Mouse (Mus musculus): ENCODE results near the gene Spag9. TPM values are rescaled to one million over a fixed set of nuclear protein-coding genes. Genes with fewer than 3 reads are reported as not detected.

Spag9 gene
- total and polyA plus RNA-seq, 3 experiments: 21.0 to 32.1 (median 22.6) TPM

GRCm38 (mm10) chr11:94113795-94114194 lies 117.9 kb downstream of the Spag9 start:
- peak; percentile 52 for DNase-seq (ENCODE audit: extremely low read depth)
- H3K79me2 ChIP-seq (replicated peaks; ENCODE audit: control insufficient read depth, extremely low read depth, insufficient read depth, poor library complexity, severe bottlenecking): no peaks in the 10 kb centered on the region
- TF ChIP-seq IRF4 (IDR thresholded peaks at IDR 0.05; ENCODE audit: low read depth, low read length) (peak; percentile 97), ETS1 (conservative IDR thresholded peaks at IDR 0.05; ENCODE audit: low read depth, low read length) (peak; percentile 86), MAZ (IDR thresholded peaks at IDR 0.05; ENCODE audit: low read depth, low read length) (peak; percentile 61; the same call in 1 of the 2 replicates), EP300 (IDR thresholded peaks at IDR 0.05; ENCODE audit: low read length) (peak; percentile 93), MYC (IDR thresholded peaks at IDR 0.05; ENCODE audit: low read depth, low read length) (peak; percentile 30; the same call in 1 of the 2 replicates), MEF2A (IDR thresholded peaks at IDR 0.05; ENCODE audit: borderline replicate concordance, low read depth, low read length) (peak; percentile 96), RCOR1 (conservative IDR thresholded peaks at IDR 0.05; ENCODE audit: low read depth, low read length) (0 out of 2 replicates have a peak, but pooled peaks have one; percentile 22), HCFC1 (IDR thresholded peaks at IDR 0.05; ENCODE audit: low read depth, low read length) (no peak), MAFK (IDR thresholded peaks at IDR 0.05; ENCODE audit: insufficient replicate concordance, low read length) (0 out of 2 replicates have a peak, but pooled peaks have one; percentile 53), CTCF (conservative IDR thresholded peaks at IDR 0.05 in 1 of 2, IDR thresholded peaks at IDR 0.05 in 1 of 2; ENCODE audit: low read depth in 2 of 2, low read length in 2 of 2) (no peak), JUN (IDR thresholded peaks at IDR 0.05; ENCODE audit: insufficient read depth, low read depth, low read length) (peak; percentile 90), JUND (conservative IDR thresholded peaks at IDR 0.05; ENCODE audit: low read depth, low read length) (peak; percentile 90), ZNF384 (IDR thresholded peaks at IDR 0.05; ENCODE audit: low read depth, low read length) (no peak), BHLHE40 (IDR thresholded peaks at IDR 0.05; ENCODE audit: low read depth, low read length) (peak; percentile 52), ZC3H11A (IDR thresholded peaks at IDR 0.05; ENCODE audit: low read depth, low read length) (no peak)
- in situ Hi-C loops (cut with MboI; ENCODE audit: low pct_ligation_motif_present, low pct_unique_long_range_greater_than_20kb, low sequenced_read_pairs): no loop called here
- peaks cover 18 to 66% of the 10 kb centered on the region in 2 experiments for H3K36me3 ChIP-seq (replicated peaks in 1 of 2; ENCODE audit: control insufficient read depth in 1 of 2, insufficient read depth in 1 of 2, low read length in 1 of 2)
- H3K4me3 ChIP-seq (replicated peaks in 1 of 3; ENCODE audit: low read depth in 2 of 3, low read length in 2 of 3, poor library complexity in 1 of 3): no peak overlapping the region
- no peaks in the 10 kb centered on the region for H3K9me3 ChIP-seq (replicated peaks; ENCODE audit: low read length)
- H3K4me1 ChIP-seq (ENCODE audit: control insufficient read depth in 1 of 2, insufficient read depth in 2 of 2): peaks cover 12 to 28% of the 10 kb centered on the region in 2 experiments; a peak in 3 of 4 replicates
- no peaks in the 10 kb centered on the region for H3K27me3 ChIP-seq (replicated peaks)
- H3K9ac ChIP-seq (ENCODE audit: insufficient read depth, low read depth): peak overlapping the region; percentile 4; the same call in 1 of the 2 replicates
- H3K27ac ChIP-seq (ENCODE audit: insufficient read depth, low read depth): peak overlapping the region; percentile 44
- H3K4me2 ChIP-seq (ENCODE audit: insufficient read depth, low read depth, poor library complexity, severe bottlenecking): peak overlapping the region; percentile 12
- dilution Hi-C loops (cut with MboI; ENCODE audit: extremely low pct_ligation_motif_present, extremely low pct_unique_long_range_greater_than_20kb, low sequenced_read_pairs): no loop called here

- DNase-seq (ENCODE audit: extremely low read depth): peak; percentile 57
- dilution Hi-C loops (cut with MboI; ENCODE audit: extremely low pct_ligation_motif_present, extremely low pct_unique_long_range_greater_than_20kb, low sequenced_read_pairs): no loop called here
- in situ Hi-C loops (cut with MboI; ENCODE audit: low pct_ligation_motif_present, low pct_unique_long_range_greater_than_20kb, low sequenced_read_pairs): no loop called here
- no peak overlapping the region for H3K4me3 ChIP-seq (replicated peaks in 1 of 3; ENCODE audit: low read depth in 2 of 3, low read length in 2 of 3, poor library complexity in 1 of 3)
- peaks cover 12 to 32% of the 10 kb centered on the region in 2 experiments for H3K4me1 ChIP-seq (ENCODE audit: control insufficient read depth in 1 of 2, insufficient read depth in 2 of 2)
- no peaks in the 10 kb centered on the region for H3K27me3 ChIP-seq (replicated peaks)
- H3K27ac ChIP-seq (ENCODE audit: insufficient read depth, low read depth): no peak overlapping the region; the same call in 1 of the 2 replicates
- H3K36me3 ChIP-seq (replicated peaks in 1 of 2; ENCODE audit: control insufficient read depth in 1 of 2, insufficient read depth in 1 of 2, low read length in 1 of 2): peaks cover 12 to 58% of the 10 kb centered on the region in 2 experiments
- H3K9ac ChIP-seq (ENCODE audit: insufficient read depth, low read depth): no peak overlapping the region
- no peaks in the 10 kb centered on the region for H3K9me3 ChIP-seq (replicated peaks; ENCODE audit: low read length)
- H3K4me2 ChIP-seq (ENCODE audit: insufficient read depth, low read depth, poor library complexity, severe bottlenecking): no peak overlapping the region
- no peaks in the 10 kb centered on the region for H3K79me2 ChIP-seq (replicated peaks; ENCODE audit: control insufficient read depth, extremely low read depth, insufficient read depth, poor library complexity, severe bottlenecking)
- TF ChIP-seq E2F4 (IDR thresholded peaks at IDR 0.05; ENCODE audit: insufficient replicate concordance, low read depth, low read length): no peak
- no peak for TF ChIP-seq ZC3H11A (IDR thresholded peaks at IDR 0.05; ENCODE audit: low read depth, low read length)
- no peak for TF ChIP-seq CHD2 (IDR thresholded peaks at IDR 0.05; ENCODE audit: low read length)
- TF ChIP-seq CTCF (conservative IDR thresholded peaks at IDR 0.05 in 1 of 2, IDR thresholded peaks at IDR 0.05 in 1 of 2; ENCODE audit: low read depth in 2 of 2, low read length in 2 of 2): no peak
- peak; percentile 59; the same call in 1 of the 2 replicates for TF ChIP-seq EP300 (IDR thresholded peaks at IDR 0.05; ENCODE audit: low read length)
- peak; percentile 18; the same call in 1 of the 2 replicates for TF ChIP-seq JUN (IDR thresholded peaks at IDR 0.05; ENCODE audit: insufficient read depth, low read depth, low read length)
- 0 out of 2 replicates have a peak, but pooled peaks have one; percentile 13 for TF ChIP-seq MAFK (IDR thresholded peaks at IDR 0.05; ENCODE audit: insufficient replicate concordance, low read length)
- TF ChIP-seq POLR2A (IDR thresholded peaks at IDR 0.05; ENCODE audit: low read depth, low read length): no peak
- peak; percentile 61 for TF ChIP-seq ETS1 (conservative IDR thresholded peaks at IDR 0.05; ENCODE audit: low read depth, low read length)
- no peak for TF ChIP-seq MXI1 (IDR thresholded peaks at IDR 0.05; ENCODE audit: low read depth, low read length)
- TF ChIP-seq CHD1 (IDR thresholded peaks at IDR 0.05; ENCODE audit: low read depth, low read length): no peak; the same call in 1 of the 2 replicates
- no peak; the same call in 1 of the 2 replicates for TF ChIP-seq ELF1 (IDR thresholded peaks at IDR 0.05; ENCODE audit: low read depth, low read length)
- peak; percentile 80 for TF ChIP-seq IRF4 (IDR thresholded peaks at IDR 0.05; ENCODE audit: low read depth, low read length)
- no peak for TF ChIP-seq RCOR1 (conservative IDR thresholded peaks at IDR 0.05; ENCODE audit: low read depth, low read length)
- TF ChIP-seq BHLHE40 (IDR thresholded peaks at IDR 0.05; ENCODE audit: low read depth, low read length): peak; percentile 66
- TF ChIP-seq MEF2A (IDR thresholded peaks at IDR 0.05; ENCODE audit: borderline replicate concordance, low read depth, low read length): peak; percentile 84; the same call in 1 of the 2 replicates
- TF ChIP-seq TBP (conservative IDR thresholded peaks at IDR 0.05; ENCODE audit: low read depth, low read length): 0 out of 2 replicates have a peak, but pooled peaks have one; percentile 13
- 0 out of 2 replicates have a peak, but pooled peaks have one; percentile 44 for TF ChIP-seq KAT2A (IDR thresholded peaks at IDR 0.05; ENCODE audit: insufficient replicate concordance, low read length)
- no peak for TF ChIP-seq PAX5 (IDR thresholded peaks at IDR 0.05; ENCODE audit: low read length)
- TF ChIP-seq GABPA (IDR thresholded peaks at IDR 0.05; ENCODE audit: insufficient replicate concordance, low read depth, low read length): no peak
- TF ChIP-seq ZMIZ1 (IDR thresholded peaks at IDR 0.05; ENCODE audit: low read depth, low read length): no peak
- no peak for TF ChIP-seq POLR2AphosphoS2 (IDR thresholded peaks at IDR 0.05; ENCODE audit: low read depth, low read length)
- TF ChIP-seq USF2 (conservative IDR thresholded peaks at IDR 0.05; ENCODE audit: low read depth, low read length): no peak
- TF ChIP-seq USF1 (IDR thresholded peaks at IDR 0.05; ENCODE audit: low read depth, low read length): no peak
These were observed 119.5 kb downstream of the Spag9 start for GRCm38 (mm10) chr11:94115408-94115807.

Data from CH12.LX (cell line).